Mouse (Mus musculus) stomach, embryonic 14.5 days (tissue): ENCODE data around the gene Unc79. TPM values are rescaled to one million over a fixed set of nuclear protein-coding genes. Genes with fewer than 3 reads are reported as not detected.

Experiments used
- ATAC-seq: fragments of 200-750 bp; cut with Nextera tagmentation; 2 replicates; pipeline ENCODE4 v1.8.0; 2017; ENCODE audit warnings: low read depth, moderate TSS enrichment; ENCODE audit not compliant: insufficient number of reproducible peaks, insufficient read depth, low FRiP score
- H3K27ac ChIP-seq: fragments of 300-500 bp; sonication (generic); 2 replicates; pipeline ENCODE4 v1.5.1; 2014; ENCODE audit warnings: mild to moderate bottlenecking, low read length, moderate library complexity, mixed read lengths
- H3K27me3 ChIP-seq: fragments of 300-500 bp; sonication (generic); 2 replicates; pipeline ENCODE4 v1.6.1; 2014; ENCODE audit warnings: low read length, control low read depth, mixed read lengths; ENCODE audit not compliant: control insufficient read depth, insufficient read depth
- H3K36me3 ChIP-seq: fragments of 300-500 bp; sonication (generic); 2 replicates; pipeline ENCODE4 v1.6.1; 2014; ENCODE audit warnings: mild to moderate bottlenecking, control low read depth, low read length, moderate library complexity, mixed read lengths; ENCODE audit not compliant: control insufficient read depth, insufficient read depth
- H3K4me1 ChIP-seq: fragments of 300-500 bp; sonication (generic); 2 replicates; pipeline ENCODE4 v1.6.1; 2014; ENCODE audit warnings: low read length, control low read depth, mixed read lengths; ENCODE audit not compliant: control insufficient read depth, insufficient read depth
- H3K4me2 ChIP-seq: fragments of 300-500 bp; sonication (generic); replicated peaks from 2 replicates; pipeline ENCODE4 v1.6.1; 2014; ENCODE audit warnings: low read depth, low read length, control low read depth
- H3K4me3 ChIP-seq: fragments of 300-500 bp; sonication (generic); 2 replicates; pipeline ENCODE4 v1.5.1; 2014; ENCODE audit warnings: low read depth, low read length, control low read depth
- H3K9ac ChIP-seq: fragments of 300-500 bp; sonication (generic); replicated peaks from 2 replicates; pipeline ENCODE4 v1.6.1; 2014; ENCODE audit warnings: low read depth, mild to moderate bottlenecking, control low read depth, low read length, moderate library complexity, mixed read lengths
- H3K9me3 ChIP-seq: fragments of 300-500 bp; sonication (generic); 2 replicates; pipeline ENCODE4 v1.6.1; 2016; ENCODE audit warnings: low read depth, low read length, control low read depth; ENCODE audit not compliant: control insufficient read depth
- WGBS: fragments of 180-500 bp; shearing (Covaris S2); extraction: QIAGEN DNeasy Blood & Tissue Kit; methylation state at CpG from one replicate; pipeline ENCODE4 v1.1.7; 2014; 5-methylcytosine and 5-hydroxymethylcytosine counted together
- polyA plus RNA-seq: library from polyadenylated mRNA; unstranded; fragments of >200 nt; fragmentation: Nextera tagmentation; extraction: Ambion mirVana; gene quantifications from 2 replicates; pipeline ENCODE4 v1.2.1, GENCODE M21; 2014

Unc79 gene
- polyA plus RNA-seq, 1 experiment from 2014 or later: 1.1 TPM

DNA sequence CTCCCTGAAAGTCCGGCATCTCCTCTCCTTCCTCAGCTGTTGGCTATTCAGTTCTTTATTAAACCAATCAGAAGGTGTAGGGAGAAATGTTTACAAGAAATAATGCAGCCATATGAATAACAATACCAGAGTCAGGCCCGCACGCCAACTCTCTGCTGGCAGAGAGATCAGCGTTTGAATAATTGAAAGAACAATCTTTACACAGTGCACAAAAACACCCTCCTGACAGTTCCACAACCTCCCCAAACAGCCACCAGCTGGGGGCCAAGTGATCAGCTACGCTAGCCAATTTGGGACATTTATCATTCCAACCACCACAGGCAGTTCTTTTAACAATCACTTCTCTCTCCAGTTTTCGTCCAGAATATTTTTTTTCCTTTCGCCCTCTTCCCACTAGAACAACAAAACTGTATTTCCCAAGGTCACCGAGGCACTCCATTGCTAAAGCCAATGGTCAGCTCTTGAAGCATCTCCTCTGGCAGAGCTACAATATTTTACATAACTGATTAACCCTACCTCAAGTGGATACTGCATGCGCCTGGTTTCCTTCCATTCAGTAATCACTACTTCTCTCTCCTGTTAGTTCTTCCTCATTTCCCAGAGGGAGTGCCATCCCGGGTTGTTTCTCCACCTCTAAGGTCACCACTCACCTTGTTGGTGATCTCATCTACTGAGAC lies 169.0 kb downstream of the Unc79 start:
- H3K9ac ChIP-seq: no peak overlapping the region
- no peaks in the 10 kb centered on the region for H3K27me3 ChIP-seq
- H3K27ac ChIP-seq: no peak overlapping the region
- WGBS: 74% methylated on average over 10 of the region's 10 CpGs
- no peak overlapping the region for H3K4me2 ChIP-seq
- no peaks in the 10 kb centered on the region for H3K4me1 ChIP-seq
- ATAC-seq: no peak
- no peaks in the 10 kb centered on the region for H3K9me3 ChIP-seq
- no peaks in the 10 kb centered on the region for H3K36me3 ChIP-seq
- no peak overlapping the region for H3K4me3 ChIP-seq

- H3K4me3 ChIP-seq: no peak overlapping the region
- no peak overlapping the region for H3K4me2 ChIP-seq
- H3K4me1 ChIP-seq: no peaks in the 10 kb centered on the region
- no peak overlapping the region for H3K9ac ChIP-seq
- no peaks in the 10 kb centered on the region for H3K27me3 ChIP-seq
- no peak for ATAC-seq
- 77% methylated on average over 5 of the region's 5 CpGs for whole genome bisulfite sequencing
- no peaks in the 10 kb centered on the region for H3K36me3 ChIP-seq
- no peak overlapping the region for H3K27ac ChIP-seq
- no peaks in the 10 kb centered on the region for H3K9me3 ChIP-seq
Observed at GRCm38 (mm10) chr12:103121928-103122327, 173.3 kb downstream of the Unc79 start.

- Histone ChIP-seq H3K4me1 (no peaks in the 10 kb centered on the region), H3K27me3 (no peaks in the 10 kb centered on the region), H3K4me3 (no peak overlapping the region), H3K27ac (no peak overlapping the region), H3K9ac (no peak overlapping the region), H3K4me2 (no peak overlapping the region), H3K9me3 (no peaks in the 10 kb centered on the region), H3K36me3 (no peaks in the 10 kb centered on the region)
- ATAC-seq: no peak
- 86% methylated on average over 1 of the region's 1 CpGs for WGBS
Observed at GRCm38 (mm10) chr12:103123861-103124260, 175.2 kb downstream of the Unc79 start.

DNA sequence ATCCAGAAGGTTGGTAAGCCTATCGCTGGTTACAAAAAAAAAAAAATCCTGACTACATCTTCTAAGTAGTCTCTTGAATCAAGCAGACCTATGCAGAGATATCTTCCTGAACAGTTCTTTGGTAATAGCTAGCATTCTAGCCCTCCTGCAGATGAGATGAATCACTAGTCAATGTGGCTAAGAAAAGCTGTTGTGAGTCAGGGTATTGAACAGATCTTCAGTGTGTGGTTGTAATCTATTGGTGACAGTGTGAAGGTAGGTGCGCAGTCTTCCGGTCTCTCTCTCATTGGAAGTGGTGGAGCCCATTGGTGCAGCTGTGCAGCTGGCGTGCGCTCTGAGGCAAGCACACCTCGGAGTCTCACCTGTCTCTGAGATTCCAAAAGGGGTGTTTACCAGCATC lies 180.3 kb downstream of the Unc79 start:
- ATAC-seq: no peak
- Histone ChIP-seq H3K4me3 (no peak overlapping the region), H3K4me1 (no peaks in the 10 kb centered on the region), H3K9me3 (no peaks in the 10 kb centered on the region), H3K9ac (no peak overlapping the region), H3K4me2 (no peak overlapping the region), H3K27ac (no peak overlapping the region), H3K27me3 (no peaks in the 10 kb centered on the region), H3K36me3 (no peaks in the 10 kb centered on the region)
- WGBS: 93% methylated on average over 6 of the region's 6 CpGs

GRCm38 (mm10) chr12:103129395-103130248 lies 181.0 kb downstream of the Unc79 start:
- WGBS: 76% methylated on average over 17 of the region's 17 CpGs
- Histone ChIP-seq H3K4me2 (no peak overlapping the region), H3K36me3 (no peaks in the 10 kb centered on the region), H3K4me1 (no peaks in the 10 kb centered on the region), H3K9me3 (no peaks in the 10 kb centered on the region), H3K27me3 (no peaks in the 10 kb centered on the region), H3K4me3 (no peak overlapping the region), H3K27ac (no peak overlapping the region), H3K9ac (no peak overlapping the region)
- ATAC-seq: no peak

DNA sequence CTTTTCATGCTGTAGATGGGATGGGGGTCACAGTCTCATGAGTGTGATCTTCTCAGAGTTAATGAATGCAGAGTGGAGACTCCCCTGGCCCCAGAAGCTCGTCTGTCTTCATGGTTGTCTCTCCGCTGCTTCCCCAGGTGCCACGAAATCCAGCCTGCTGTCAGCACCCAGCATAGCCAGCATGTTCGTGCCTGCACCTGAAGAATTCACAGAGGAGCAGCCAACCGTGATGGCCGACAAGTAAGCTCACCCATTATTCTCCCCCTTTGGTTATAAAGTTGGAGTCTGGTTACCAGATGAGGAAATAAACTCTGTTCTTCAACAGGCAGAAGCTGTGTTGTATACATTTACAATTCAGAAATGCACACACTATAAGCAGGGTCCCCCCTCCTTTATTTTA lies 182.8 kb downstream of the Unc79 start:
- ATAC-seq: no peak
- H3K4me2 ChIP-seq: no peak overlapping the region
- H3K9me3 ChIP-seq: no peaks in the 10 kb centered on the region
- H3K4me1 ChIP-seq: no peaks in the 10 kb centered on the region
- H3K27me3 ChIP-seq: no peaks in the 10 kb centered on the region
- no peak overlapping the region for H3K9ac ChIP-seq
- WGBS: 63% methylated on average over 6 of the region's 6 CpGs
- H3K36me3 ChIP-seq: no peaks in the 10 kb centered on the region
- no peak overlapping the region for H3K4me3 ChIP-seq
- H3K27ac ChIP-seq: no peak overlapping the region

DNA sequence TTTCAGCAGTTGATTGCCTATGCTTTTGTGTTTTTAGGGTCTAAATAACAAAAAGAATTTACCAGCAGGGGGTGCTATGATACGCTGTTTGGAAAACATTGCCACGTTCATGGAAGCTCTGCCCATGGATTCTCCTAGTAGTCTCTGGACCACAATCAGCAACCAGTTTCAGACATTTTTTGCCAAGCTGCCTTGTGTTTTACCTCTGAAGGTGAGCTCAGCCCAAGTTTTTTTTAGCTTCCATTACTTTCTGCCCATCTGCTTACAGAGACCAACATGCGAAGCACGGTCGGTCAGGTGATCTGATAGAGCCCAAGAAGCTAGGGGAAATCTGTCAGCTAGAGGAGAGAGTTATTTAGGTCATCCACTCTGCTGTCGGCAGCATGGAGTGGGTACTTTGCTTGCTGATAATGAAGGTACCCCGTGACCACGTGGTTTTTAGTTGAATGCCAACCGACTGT lies 193.9 kb downstream of the Unc79 start:
- H3K4me2 ChIP-seq: no peak overlapping the region
- 61% methylated on average over 9 of the region's 9 CpGs for WGBS
- no peak overlapping the region for H3K27ac ChIP-seq
- H3K4me1 ChIP-seq: no peaks in the 10 kb centered on the region
- no peak overlapping the region for H3K4me3 ChIP-seq
- no peaks in the 10 kb centered on the region for H3K9me3 ChIP-seq
- H3K27me3 ChIP-seq: no peaks in the 10 kb centered on the region
- no peaks in the 10 kb centered on the region for H3K36me3 ChIP-seq
- no peak for ATAC-seq
- no peak overlapping the region for H3K9ac ChIP-seq

DNA sequence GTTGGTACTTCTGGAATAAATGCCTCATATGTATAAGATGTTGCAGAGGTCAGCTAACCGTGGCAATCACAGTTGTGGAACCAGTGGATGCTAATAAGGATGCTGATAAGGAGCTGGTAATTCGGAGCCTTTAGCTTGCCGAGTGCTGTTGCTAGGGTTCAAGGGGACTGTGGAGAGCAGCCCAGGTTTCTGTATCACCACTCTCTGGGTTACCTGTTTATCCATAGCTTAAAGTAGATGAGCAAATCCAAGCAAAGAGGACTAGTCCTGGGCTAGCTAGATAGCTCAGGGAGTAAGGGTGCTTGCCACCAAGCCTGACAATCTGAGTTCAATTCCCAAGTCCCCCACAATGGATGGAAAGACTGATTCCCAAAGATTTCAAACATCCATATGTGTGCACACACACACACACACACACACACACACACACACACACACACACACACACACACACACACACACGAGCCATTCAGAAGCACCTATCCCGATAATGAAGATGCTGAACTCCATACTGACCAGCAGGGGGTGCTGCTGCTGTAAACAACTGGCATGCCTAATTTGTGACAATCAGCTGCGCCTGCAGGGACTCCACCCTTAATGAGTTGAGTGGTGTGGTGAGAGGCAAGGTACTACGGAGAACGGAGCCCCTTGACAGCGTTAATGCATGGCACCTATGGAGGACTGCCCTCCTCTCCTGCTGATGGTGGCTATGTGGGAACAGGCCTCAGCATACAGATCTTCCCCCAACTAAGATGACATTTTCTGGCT lies 195.3 kb downstream of the Unc79 start:
- whole genome bisulfite sequencing: 29% methylated on average over 9 of the region's 9 CpGs
- H3K27me3 ChIP-seq: no peaks in the 10 kb centered on the region
- no peak overlapping the region for H3K27ac ChIP-seq
- ATAC-seq: no peak
- no peaks in the 10 kb centered on the region for H3K36me3 ChIP-seq
- no peak overlapping the region for H3K4me2 ChIP-seq
- no peak overlapping the region for H3K4me3 ChIP-seq
- no peaks in the 10 kb centered on the region for H3K4me1 ChIP-seq
- H3K9me3 ChIP-seq: no peaks in the 10 kb centered on the region
- H3K9ac ChIP-seq: no peak overlapping the region
